Mouse (Mus musculus) c-Kit-positive CD71-positive TER-119-positive erythroid progenitor cells, embryonic 14.5 days (primary cell): ENCODE measurements around the gene BC003965.
A peak's percentile ranks its signal among the peaks of the same experiment; 100 is the strongest.

Experiments
- DNase-seq: peaks from one replicate; pipeline ENCODE4 v3.0.0-alpha.2; 2013; ENCODE audit warnings: low spot score

BC003965 gene

GRCm38 (mm10) chr17:25184129-25184691 lies at the start of gene BC003965:
Gene BC003965, plus strand, starts transcription at chr17:25184554.
- peak; percentile 98 for DNase-seq

DNA sequence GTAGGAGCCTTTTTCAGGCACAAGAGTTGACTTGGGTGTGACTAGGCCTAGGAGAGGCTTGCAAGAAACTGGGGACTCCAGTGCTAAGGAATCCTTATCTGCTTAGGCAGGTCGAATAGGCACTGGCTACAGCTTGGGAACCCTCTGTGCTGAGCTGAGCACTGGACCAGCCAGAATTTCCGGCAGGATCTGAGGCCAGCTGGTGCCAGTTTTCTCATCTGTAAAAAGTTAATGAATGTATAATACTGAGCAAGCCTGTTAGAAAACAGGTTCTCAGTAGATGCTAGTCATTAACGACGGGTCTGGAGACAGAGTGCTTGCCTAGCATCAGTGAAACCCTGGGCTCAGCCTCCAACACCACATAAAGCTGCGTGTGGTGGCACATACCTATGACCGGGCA lies 48.7 kb upstream of the BC003965 start:
- DNase-seq: no peak

GRCm38 (mm10) chr17:25138803-25139202 lies 45.6 kb upstream of the BC003965 start:
- no peak for DNase-seq

GRCm38 (mm10) chr17:25139960-25140359 lies 44.4 kb upstream of the BC003965 start:
- DNase-seq: no peak

DNA sequence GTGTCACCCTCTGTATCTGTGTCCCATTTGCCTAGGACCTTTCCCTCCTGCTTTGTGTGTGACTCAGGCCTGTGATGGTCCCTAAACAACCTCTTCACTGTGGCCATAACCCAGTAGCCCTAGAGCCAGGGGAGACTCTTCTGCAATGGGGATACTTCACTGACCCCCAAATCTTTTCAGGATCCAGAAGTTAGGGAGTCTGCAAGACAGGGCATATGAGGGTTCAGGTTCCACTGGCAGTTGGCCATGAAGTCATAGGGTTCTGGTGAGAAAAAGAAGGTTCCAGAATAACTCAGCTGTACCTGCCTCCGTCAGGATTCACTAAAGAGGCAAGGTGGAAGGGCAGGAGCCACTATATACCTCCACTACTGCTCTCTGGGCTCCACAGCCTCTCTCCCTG lies 22.2 kb upstream of the BC003965 start, which contains the start of gene Ccdc154:
Gene Ccdc154 (plus strand): TSS at position 301 of the 400 bp plus-strand sequence.
- DNase-seq: no peak

DNA sequence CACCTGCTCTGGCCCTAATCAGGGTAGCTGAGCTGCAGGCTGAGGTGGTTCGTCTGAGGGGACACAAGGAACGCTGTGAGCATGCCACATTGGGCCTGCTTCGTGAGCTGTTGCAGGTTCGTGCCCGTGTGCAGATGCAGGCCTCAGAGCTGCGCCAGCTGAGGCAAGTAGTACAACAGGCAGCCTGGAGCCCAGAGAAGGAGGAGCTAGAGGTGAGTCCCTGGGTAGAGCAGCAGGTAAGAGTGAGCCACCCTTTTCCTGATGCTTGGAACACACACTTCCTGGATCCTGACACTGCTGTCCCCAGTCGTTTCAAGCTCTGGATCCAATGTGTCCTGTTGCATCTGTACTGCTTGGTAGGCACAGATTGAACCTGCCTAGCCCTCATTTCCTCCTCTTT lies 21.0 kb upstream of the BC003965 start:
- no peak for DNase-seq

DNA sequence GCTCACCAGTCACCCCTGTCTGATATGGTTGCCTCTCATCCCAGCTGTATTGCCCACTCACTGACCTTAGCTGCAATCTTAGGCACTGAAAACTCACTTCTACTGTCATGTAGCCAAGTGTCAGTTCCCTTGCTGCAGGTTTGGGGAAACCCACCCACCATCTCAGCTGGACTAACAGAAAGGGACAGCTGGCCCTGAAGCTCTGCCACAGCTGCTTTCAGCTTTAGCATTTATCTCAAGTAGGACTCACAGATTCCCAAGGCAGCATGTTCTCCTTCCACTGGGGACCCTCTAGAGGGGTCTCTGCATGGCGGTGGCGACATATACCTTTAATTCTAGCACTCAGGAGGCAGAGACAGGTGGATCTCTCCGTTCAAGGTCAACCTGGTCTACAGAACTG lies 19.6 kb upstream of the BC003965 start:
- DNase-seq: no peak

GRCm38 (mm10) chr17:25165970-25166671 lies 18.2 kb upstream of the BC003965 start:
- no peak for DNase-seq

GRCm38 (mm10) chr17:25169706-25170105 lies 14.6 kb upstream of the BC003965 start:
- DNase-seq: no peak

GRCm38 (mm10) chr17:25172558-25172957 lies 11.8 kb upstream of the BC003965 start:
- DNase-seq: no peak

DNA sequence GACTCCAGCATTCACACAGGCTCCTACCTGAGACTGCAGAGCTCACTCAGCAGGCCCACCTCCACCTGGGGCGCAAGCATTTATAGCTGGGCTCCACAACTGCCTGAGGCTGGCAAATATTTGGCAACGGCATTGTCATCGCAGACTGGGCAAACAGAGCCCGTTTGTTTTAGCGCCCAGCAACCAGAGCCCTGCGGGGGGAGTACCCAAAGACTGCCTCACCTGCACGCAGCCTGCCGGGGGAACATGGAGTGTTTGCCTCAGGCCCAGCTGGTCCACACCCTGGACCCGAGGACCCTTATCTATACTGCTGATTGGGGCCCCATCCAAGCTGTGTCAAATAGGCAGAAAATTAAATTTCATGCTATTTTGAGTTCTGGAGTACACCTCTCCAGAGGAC lies 8.9 kb upstream of the BC003965 start, which contains the start of gene Gm38655:
Gene Gm38655 (minus strand): TSS at position 61 of the 400 bp plus-strand sequence.
- DNase-seq: no peak

DNA sequence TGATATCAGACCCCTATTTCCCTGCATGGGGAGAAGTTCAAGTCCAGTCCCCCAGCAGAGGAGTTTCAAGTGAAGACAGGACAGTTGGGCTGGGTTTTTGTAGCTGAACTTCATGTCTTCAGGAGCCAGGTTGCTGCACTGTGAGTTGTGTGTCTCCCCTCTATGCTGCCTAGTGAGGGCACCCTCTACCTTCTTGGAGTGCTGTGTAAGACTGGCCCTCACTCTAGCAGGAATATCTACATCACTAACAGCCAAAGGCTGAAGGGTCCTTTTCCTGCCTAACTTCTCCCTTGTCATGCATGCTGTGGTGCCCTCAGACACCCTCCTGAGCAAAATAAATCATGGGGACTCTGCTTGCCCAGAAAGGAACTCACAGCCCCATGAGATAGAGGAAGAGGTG lies 1.1 kb upstream of the BC003965 start:
- no peak for DNase-seq

- DNase-seq: no peak
Measured at GRCm38 (mm10) chr17:25184961-25185360, 607 bp downstream of the BC003965 start.

GRCm38 (mm10) chr17:25187784-25188149 lies 3.4 kb downstream of the BC003965 start:
- DNase-seq: no peak

GRCm38 (mm10) chr17:25188150-25189031 lies 4.0 kb downstream of the BC003965 start, which contains the start of gene Unkl:
Gene Unkl, plus strand, starts transcription at chr17:25188397.
- DNase-seq: no peak

DNA sequence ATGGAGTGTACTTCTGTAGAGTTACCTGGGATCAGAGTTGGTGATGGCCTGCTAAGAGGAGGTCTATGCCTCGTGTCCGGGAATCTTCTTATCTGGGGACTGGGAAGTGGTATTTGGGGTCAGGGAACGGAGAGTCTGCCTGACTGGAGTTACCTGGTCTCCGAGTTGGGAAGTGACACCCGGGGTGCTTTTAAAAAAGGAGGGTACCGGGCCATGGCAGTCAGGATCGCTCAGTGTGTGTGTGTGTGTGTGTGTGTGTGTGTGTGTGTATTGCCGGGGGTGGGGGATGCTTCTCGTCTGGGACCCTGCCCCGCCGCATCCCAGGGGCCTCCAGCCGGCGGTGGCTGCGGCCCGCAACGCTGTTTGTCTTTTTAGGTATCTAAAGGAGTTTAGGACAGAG lies 4.7 kb downstream of the BC003965 start:
- DNase-seq: no peak

GRCm38 (mm10) chr17:25202401-25202800 lies 18.0 kb downstream of the BC003965 start:
- DNase-seq: no peak

- no peak for DNase-seq
Measured at GRCm38 (mm10) chr17:25210006-25210405, 25.7 kb downstream of the BC003965 start.

DNA sequence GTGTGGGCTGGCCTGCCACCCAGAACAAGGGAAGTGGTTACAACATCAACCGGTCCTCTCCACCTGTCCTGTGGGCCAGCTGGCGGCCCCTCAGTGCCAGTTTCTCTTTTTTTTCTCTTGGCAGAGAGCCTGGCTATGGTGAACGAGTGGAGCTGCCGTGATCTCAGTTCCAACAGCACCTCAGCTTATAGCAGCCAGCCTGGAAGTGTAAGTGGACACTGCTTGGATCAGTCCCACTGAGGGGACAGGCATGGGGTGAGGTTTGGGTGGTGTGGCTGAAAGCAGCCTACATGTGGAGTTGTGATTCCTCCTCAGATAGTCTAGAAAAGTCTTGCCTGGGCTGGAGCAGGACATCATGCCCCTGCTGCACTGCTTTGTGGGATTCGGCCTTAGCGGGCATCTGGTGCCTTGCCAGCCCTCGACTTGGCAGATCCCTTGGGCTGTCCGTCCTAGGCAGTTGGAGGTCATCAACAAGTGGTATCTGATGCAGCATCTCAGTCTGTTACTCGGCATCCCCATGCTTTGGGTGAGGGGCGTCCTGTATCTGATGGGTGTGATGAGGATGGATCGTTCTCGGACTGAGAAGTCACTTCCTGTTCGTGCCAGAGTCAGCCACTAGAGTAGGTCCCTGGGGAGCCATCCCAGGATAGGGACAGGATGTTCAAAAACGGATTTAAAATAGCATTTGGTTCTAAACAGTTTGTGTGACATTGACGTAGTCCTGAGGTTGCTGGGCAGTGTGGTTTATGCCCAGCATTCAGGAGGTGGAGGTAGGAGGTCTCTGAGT lies 26.5 kb downstream of the BC003965 start:
- no peak for DNase-seq

- DNase-seq: no peak
Measured at GRCm38 (mm10) chr17:25211705-25212104, 27.4 kb downstream of the BC003965 start.

DNA sequence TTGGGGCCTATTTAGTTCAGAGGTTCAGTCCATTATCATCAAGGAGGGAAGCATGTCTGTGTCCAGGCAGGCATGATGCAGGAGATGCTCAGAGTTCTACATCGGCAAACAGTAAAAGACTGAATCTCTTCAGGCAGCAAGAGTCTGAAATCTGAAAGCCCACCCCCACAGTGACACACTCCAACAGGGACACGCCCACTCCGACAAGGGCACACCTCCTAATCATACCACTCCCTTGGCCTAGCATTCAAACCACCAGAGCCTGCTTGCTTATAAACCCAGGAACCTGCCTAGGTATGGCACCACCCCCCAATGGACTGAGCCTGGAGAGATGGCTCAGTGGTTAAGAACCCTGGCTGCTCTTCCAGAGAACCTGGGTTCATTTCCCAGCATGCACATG lies 31.1 kb downstream of the BC003965 start:
- DNase-seq: no peak

- no peak for DNase-seq
Measured at GRCm38 (mm10) chr17:25218967-25219366, 34.6 kb downstream of the BC003965 start.
